Mouse (Mus musculus) limb, embryonic 10.5 days (tissue): ENCODE measurements around the gene Cdk13. TPM values are rescaled to one million over a fixed set of nuclear protein-coding genes. Genes with fewer than 3 reads are reported as not detected.
A peak's percentile ranks its signal among the peaks of the same experiment; 100 is the strongest.

Experiments
- DNase-seq: peaks from one replicate; pipeline ENCODE4 v3.0.0-alpha.2; 2017; ENCODE audit warnings: low spot score
- H3K27ac ChIP-seq: fragments of 300-500 bp; sonication (generic); 2 replicates; pipeline ENCODE4 v1.5.1; 2016; ENCODE audit warnings: mild to moderate bottlenecking
- H3K27me3 ChIP-seq: fragments of 300-500 bp; sonication (generic); 2 replicates; pipeline ENCODE4 v1.6.1; 2016; ENCODE audit warnings: low read depth, mild to moderate bottlenecking; ENCODE audit not compliant: poor library complexity, severe bottlenecking
- H3K36me3 ChIP-seq: fragments of 300-500 bp; sonication (generic); 2 replicates; pipeline ENCODE4 v1.6.1; 2016; ENCODE audit warnings: mild to moderate bottlenecking, moderate library complexity
- H3K4me1 ChIP-seq: fragments of 300-500 bp; sonication (generic); 2 replicates; pipeline ENCODE4 v1.6.1; 2016
- H3K4me3 ChIP-seq: fragments of 300-500 bp; sonication (generic); 2 replicates; pipeline ENCODE4 v1.5.1; 2016; ENCODE audit warnings: mild to moderate bottlenecking, moderate library complexity
- H3K9me3 ChIP-seq: fragments of 300-500 bp; sonication (generic); replicated peaks from 2 replicates; pipeline ENCODE4 v1.6.1; 2016; ENCODE audit warnings: mild to moderate bottlenecking
- WGBS: fragments of 180-500 bp; shearing (Covaris S2); methylation state at CpG from one replicate; pipeline ENCODE4 v1.1.7; 2016; 5-methylcytosine and 5-hydroxymethylcytosine counted together
- microRNA counts: library from miRNA; unstranded; fragments of <30 nt; microRNA quantifications from one replicate; lab custom pipeline; 2017
- microRNA-seq: library from miRNA; unstranded; fragments of <30 nt; microRNA quantifications from one replicate; pipeline ENCODE4, GENCODE M21; 2017
- polyA plus RNA-seq: library from polyadenylated mRNA; unstranded; fragments of >200 nt; fragmentation: Nextera tagmentation; extraction: Ambion mirVana; gene quantifications from 2 replicates; pipeline ENCODE4 v1.2.1, GENCODE M21; 2016

The Cdk13 gene
- polyA plus RNA-seq, 1 experiment from 2014 or later, result 15.5 TPM

GRCm38 (mm10) chr13:17671122-17671521 is 133.8 kb downstream of the Cdk13 start:
- H3K27me3 ChIP-seq, result no peaks in the 10 kb centered on the region
- no peak for DNase-seq
- no peaks in the 10 kb centered on the region for H3K9me3 ChIP-seq
- H3K36me3 ChIP-seq, result no peaks in the 10 kb centered on the region
- 89% methylated on average over 1 of the region's 1 CpGs for WGBS
- H3K4me1 ChIP-seq, result no peaks in the 10 kb centered on the region
- no peak overlapping the region for H3K27ac ChIP-seq
- H3K4me3 ChIP-seq, result no peak overlapping the region

DNA sequence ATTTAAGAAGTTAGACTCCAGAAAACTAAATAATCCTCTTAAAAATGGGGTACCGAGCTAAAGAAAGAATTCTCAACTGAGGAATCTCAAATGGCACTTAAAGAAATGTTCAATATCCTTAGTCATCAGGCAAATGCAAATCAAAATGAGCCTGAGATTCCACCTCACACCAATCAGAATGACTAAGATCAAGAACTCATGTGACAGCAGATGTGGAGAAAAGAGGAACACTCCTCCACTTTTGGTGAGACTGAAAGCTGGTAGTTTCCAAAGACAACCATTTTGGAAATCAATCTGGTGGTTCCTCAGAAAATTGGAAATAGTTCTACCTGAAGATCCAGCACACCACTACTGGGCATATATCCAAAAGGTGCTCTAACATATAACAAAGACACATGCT is 137.5 kb downstream of the Cdk13 start:
- Histone ChIP-seq H3K36me3 (no peaks in the 10 kb centered on the region), H3K9me3 (no peaks in the 10 kb centered on the region), H3K27ac (no peak overlapping the region), H3K27me3 (no peaks in the 10 kb centered on the region), H3K4me1 (no peaks in the 10 kb centered on the region), H3K4me3 (no peak overlapping the region)
- no peak for DNase-seq
- WGBS, result 90% methylated on average over 1 of the region's 1 CpGs

MicroRNAs within 50 kb of the gene (microRNA counts, 519-probe panel; counts per million panel counts)
- microRNA mmu-miR-466i (lab: Ali Mortazavi, UCI), result 684 counts per million, percentile 72 among the panel's probes with 10 or more counts

Small RNA genes lying within 50 kb of the gene (microRNA-seq; reads per million reads assigned to microRNA genes)
- not detected for gene Mir466i

Other genes starting within 250 kb of the Cdk13 start
- gene Mplkip, start 109.9 kb downstream of the Cdk13 start, polyA plus RNA-seq, result 52.7 and 54.3 TPM in 2 replicates
- 2.3 and 3.6 TPM in 2 replicates for gene Sugct, start 109.5 kb downstream of the Cdk13 start, polyA plus RNA-seq
- 105 and 108 TPM in 2 replicates for gene Rala, start 139.1 kb upstream of the Cdk13 start, polyA plus RNA-seq
- gene Yae1d1, start 188.3 kb upstream of the Cdk13 start, polyA plus RNA-seq, result 87.6 and 89.9 TPM in 2 replicates